Mouse (Mus musculus): ENCODE measurements around the gene Hddc2.
"Not testable (repeated sequence)": the region's sequence is repeated elsewhere in the genome, so short reads cannot be mapped to it uniquely, and the experiment has no call there.

DNA sequence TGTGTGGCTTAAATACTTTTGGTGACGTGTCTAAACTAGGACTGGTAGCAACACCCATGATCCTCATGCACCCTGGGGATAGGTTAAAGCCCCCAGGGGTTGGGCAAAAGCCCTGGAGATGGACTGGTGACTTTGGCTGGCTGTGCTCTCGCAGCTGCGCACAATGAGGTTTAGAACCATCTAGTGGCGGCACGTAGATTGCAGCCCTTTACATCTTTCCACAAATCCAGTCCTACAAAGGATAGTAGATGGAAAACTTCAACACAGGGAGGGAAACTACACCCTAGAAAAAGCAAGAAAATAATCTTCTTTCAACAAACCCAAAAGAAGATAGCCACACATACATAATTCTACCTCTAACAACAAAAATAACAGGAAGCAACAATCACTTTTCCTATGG lies 57.0 kb downstream of the Hddc2 start:
- TF ChIP-seq POLR2A (IDR thresholded peaks at IDR 0.05; ENCODE audit: low read depth, low read length); CTCF (conservative IDR thresholded peaks at IDR 0.05; ENCODE audit: insufficient read depth, insufficient read length, low read depth, low read length): not testable (repeated sequence)
